Mouse (Mus musculus) lung, postnatal 0 days (tissue): ENCODE results near the gene Cstad. TPM values are rescaled to one million over a fixed set of nuclear protein-coding genes. Genes with fewer than 3 reads are reported as not detected.

Source experiments
- ATAC-seq: fragments of 200-750 bp; cut with Nextera tagmentation; 2 replicates; pipeline ENCODE4 v1.8.0; 2017; ENCODE audit warnings: moderate library complexity
- DNase-seq: peaks from one replicate; pipeline ENCODE4 v3.0.0-alpha.2; 2016; ENCODE audit warnings: low spot score
- H3K27ac ChIP-seq: fragments of 300-500 bp; sonication (generic); 2 replicates; pipeline ENCODE4 v1.5.1; 2014; ENCODE audit warnings: antibody characterized with exemption, mild to moderate bottlenecking, low read length, mixed read lengths
- H3K27me3 ChIP-seq: fragments of 300-500 bp; sonication (generic); replicated peaks from 2 replicates; pipeline ENCODE4 v1.6.1; 2014; ENCODE audit warnings: low read length, mixed read lengths; ENCODE audit not compliant: insufficient read depth
- H3K36me3 ChIP-seq: fragments of 300-500 bp; sonication (generic); 2 replicates; pipeline ENCODE4 v1.6.1; 2014; ENCODE audit warnings: low read length, mixed read lengths; ENCODE audit not compliant: insufficient read depth
- H3K4me1 ChIP-seq: fragments of 300-500 bp; sonication (generic); 2 replicates; pipeline ENCODE4 v1.6.1; 2014; ENCODE audit warnings: antibody characterized with exemption, low read depth, low read length, mixed read lengths; ENCODE audit not compliant: insufficient read depth
- H3K4me2 ChIP-seq: fragments of 300-500 bp; sonication (generic); replicated peaks from 2 replicates; pipeline ENCODE4 v1.6.1; 2014; ENCODE audit warnings: low read depth, mild to moderate bottlenecking, low read length, moderate library complexity, mixed read lengths
- H3K4me3 ChIP-seq: fragments of 300-500 bp; sonication (generic); 2 replicates; pipeline ENCODE4 v1.5.1; 2014; ENCODE audit warnings: low read depth, low read length
- H3K9ac ChIP-seq: fragments of 300-500 bp; sonication (generic); replicated peaks from 2 replicates; pipeline ENCODE4 v1.6.1; 2014; ENCODE audit warnings: low read depth, mild to moderate bottlenecking
- H3K9me3 ChIP-seq: fragments of 300-500 bp; sonication (generic); 2 replicates; pipeline ENCODE4 v1.6.1; 2016; ENCODE audit warnings: low read length, mixed read lengths
- CTCF ChIP-seq: IDR thresholded peaks from 2 replicates; pipeline ENCODE4 v1.5.1; 2016; ENCODE audit warnings: antibody characterized with exemption, mild to moderate bottlenecking
- EP300 ChIP-seq: IDR thresholded peaks from 2 replicates; pipeline ENCODE4 v1.6.1; 2016; ENCODE audit warnings: antibody characterized with exemption, mild to moderate bottlenecking, control low read depth
- WGBS: fragments of 180-500 bp; shearing (Covaris S2); extraction: QIAGEN DNeasy Blood & Tissue Kit; methylation state at CpG from one replicate; pipeline ENCODE4 v1.1.7; 2014; 5-methylcytosine and 5-hydroxymethylcytosine counted together
- polyA plus RNA-seq: library from polyadenylated mRNA; unstranded; fragments of >200 nt; fragmentation: Nextera tagmentation; extraction: Ambion mirVana; gene quantifications from 2 replicates; pipeline ENCODE4 v1.2.1, GENCODE M21; 2015

Gene Cstad
- polyA plus RNA-seq, 1 experiment from 2014 or later = 2.3 TPM

- no peak for DNase-seq
- H3K4me3 ChIP-seq = no peak overlapping the region
Measured at GRCm38 (mm10) chr2:30555257-30555656, 39.6 kb upstream of the Cstad start.

DNA sequence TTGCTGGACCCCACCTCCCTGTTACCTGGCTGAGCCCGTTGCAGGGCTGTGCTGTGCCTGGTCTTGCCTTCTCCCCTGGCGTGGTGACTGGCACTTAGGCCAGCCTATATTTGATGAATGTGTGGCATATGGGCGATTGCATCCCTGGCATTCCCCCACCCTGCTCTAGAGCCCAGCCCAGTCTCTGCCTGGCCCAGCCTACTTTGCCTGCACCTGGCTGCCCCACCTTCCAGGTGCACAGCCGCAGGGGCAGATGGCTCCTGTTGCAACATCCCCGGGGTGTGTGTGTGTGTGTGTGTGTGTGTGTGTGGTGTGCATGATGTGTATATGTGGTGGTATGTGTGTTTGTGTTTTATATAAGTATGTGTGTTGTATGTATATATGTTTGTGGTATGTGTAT, 38.3 kb upstream of the Cstad start:
- Histone ChIP-seq H3K9me3 (no peaks in the 10 kb centered on the region), H3K9ac (no peak overlapping the region), H3K27me3 (no peaks in the 10 kb centered on the region), H3K27ac (no peak overlapping the region), H3K36me3 (no peaks in the 10 kb centered on the region), H3K4me2 (no peak overlapping the region), H3K4me1 (no peaks in the 10 kb centered on the region), H3K4me3 (no peak overlapping the region)
- 76% methylated on average over 5 of the region's 5 CpGs for WGBS
- ATAC-seq (no peak), DNase-seq (no peak)
- TF ChIP-seq EP300 = no peak
- no peak for TF ChIP-seq CTCF

More at GRCm38 (mm10) chr2:30555257-30555656, 39.6 kb upstream of the Cstad start:
- Histone ChIP-seq H3K9me3 (no peaks in the 10 kb centered on the region), H3K4me1 (no peaks in the 10 kb centered on the region), H3K27me3 (no peaks in the 10 kb centered on the region), H3K4me2 (no peak overlapping the region), H3K9ac (no peak overlapping the region), H3K36me3 (no peaks in the 10 kb centered on the region), H3K27ac (no peak overlapping the region)
- TF ChIP-seq CTCF (no peak), EP300 (no peak)
- no peak for ATAC-seq
- WGBS = 55% methylated on average over 9 of the region's 9 CpGs

DNA sequence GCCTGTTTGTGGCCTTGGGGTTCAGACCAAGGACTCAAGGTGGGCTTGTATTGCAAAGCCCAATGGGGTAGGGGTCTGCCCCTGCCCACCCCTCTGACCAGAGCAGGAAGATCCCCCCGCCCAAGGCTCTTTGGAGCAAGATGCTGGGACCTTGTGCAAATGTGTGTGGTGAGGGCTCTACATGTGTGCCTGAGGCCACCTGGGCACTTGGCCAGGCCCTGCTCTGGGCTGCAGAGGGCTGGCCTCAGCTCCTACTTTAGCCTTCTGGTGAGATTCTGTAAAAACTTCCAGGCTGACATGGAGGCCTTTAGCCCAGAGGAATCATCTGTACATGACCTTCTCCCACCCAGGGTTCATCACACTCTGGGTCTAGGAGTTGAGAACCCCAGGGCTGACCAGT, 35.3 kb upstream of the Cstad start:
- H3K9ac ChIP-seq = no peak overlapping the region
- ATAC-seq = no peak
- 90% methylated on average over 1 of the region's 1 CpGs for WGBS

DNA sequence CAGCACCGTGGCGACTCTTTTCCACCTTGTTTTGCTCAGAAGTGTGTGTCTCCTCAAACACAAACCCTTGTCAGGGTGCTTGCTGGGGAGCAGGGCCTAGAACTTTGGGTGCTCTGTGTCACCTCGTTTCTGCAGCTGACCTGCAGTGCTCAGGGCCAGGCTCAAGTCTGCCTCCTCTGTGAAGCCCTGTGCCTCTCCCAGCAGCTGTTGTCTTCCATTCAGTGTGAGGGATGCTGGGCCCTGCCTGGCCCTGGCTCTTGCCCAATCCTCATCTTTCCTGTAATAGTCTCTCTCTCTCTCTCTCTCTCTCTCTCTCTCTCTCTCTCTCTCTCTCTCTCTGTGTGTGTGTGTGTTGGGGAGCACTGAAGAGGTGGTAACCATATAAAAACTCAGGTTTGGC, 32.3 kb upstream of the Cstad start:
- 79% methylated on average over 3 of the region's 3 CpGs for WGBS

More for the DNA sequence above, 35.3 kb upstream of the Cstad start:
- Histone ChIP-seq H3K9me3 (no peaks in the 10 kb centered on the region), H3K36me3 (no peaks in the 10 kb centered on the region), H3K27ac (no peak overlapping the region), H3K4me2 (no peak overlapping the region), H3K4me1 (no peaks in the 10 kb centered on the region), H3K27me3 (no peaks in the 10 kb centered on the region), H3K4me3 (no peak overlapping the region)
- no peak for TF ChIP-seq EP300
- TF ChIP-seq CTCF = no peak
- DNase-seq = no peak

DNA sequence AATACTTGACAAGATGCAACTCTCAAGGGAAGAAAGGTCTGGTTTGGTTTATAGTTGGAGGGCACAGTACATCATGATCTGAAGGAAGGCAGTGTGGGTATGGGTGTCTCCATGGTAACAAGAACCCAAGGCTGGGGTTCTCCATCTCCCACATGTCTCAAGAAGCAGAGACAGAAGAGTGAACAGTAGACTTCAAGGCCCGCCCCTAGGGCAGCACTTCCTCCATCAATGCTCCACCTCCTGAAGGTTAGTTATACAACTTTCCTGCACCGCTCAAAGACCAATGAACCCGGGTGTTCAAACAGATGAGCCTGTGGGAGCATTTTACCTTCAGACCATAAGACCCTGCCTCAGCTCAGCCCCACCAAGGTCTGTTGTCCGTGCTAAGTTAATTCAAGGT, 23.2 kb upstream of the Cstad start:
- Histone ChIP-seq H3K27me3 (no peaks in the 10 kb centered on the region), H3K27ac (no peak overlapping the region), H3K9ac (no peak overlapping the region), H3K4me3 (no peak overlapping the region), H3K36me3 (no peaks in the 10 kb centered on the region), H3K4me2 (no peak overlapping the region), H3K4me1 (no peaks in the 10 kb centered on the region), H3K9me3 (no peaks in the 10 kb centered on the region)
- ATAC-seq = no peak
- TF ChIP-seq EP300 = no peak
- TF ChIP-seq CTCF = no peak
- no peak for DNase-seq
- WGBS = 86% methylated on average over 4 of the region's 4 CpGs

More for the DNA sequence above, 32.3 kb upstream of the Cstad start:
- Histone ChIP-seq H3K36me3 (no peaks in the 10 kb centered on the region), H3K9me3 (no peaks in the 10 kb centered on the region), H3K4me2 (no peak overlapping the region), H3K4me3 (no peak overlapping the region), H3K27me3 (no peaks in the 10 kb centered on the region), H3K4me1 (no peaks in the 10 kb centered on the region), H3K27ac (no peak overlapping the region), H3K9ac (no peak overlapping the region)
- ATAC-seq (no peak), DNase-seq (no peak)
- TF ChIP-seq EP300 (no peak), CTCF (no peak)

DNA sequence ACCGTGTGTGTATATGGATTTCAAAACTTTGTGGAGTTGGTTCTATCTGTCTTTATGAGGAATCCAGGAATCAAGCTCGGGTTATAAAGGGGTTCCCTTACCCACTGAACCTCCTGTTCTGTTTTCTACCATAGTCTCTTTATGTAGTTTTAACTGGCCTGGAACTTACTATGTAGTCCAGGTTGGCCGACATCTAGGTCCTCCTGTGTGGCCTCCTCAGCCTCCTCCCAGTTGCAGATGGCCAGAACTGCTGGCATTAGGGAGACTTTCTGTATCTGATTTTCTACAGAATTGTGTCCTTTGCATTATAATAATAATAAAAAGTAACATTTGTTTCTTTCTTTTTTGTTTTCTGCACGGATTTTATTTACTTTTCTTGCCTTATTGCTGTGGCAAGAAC, 21.3 kb upstream of the Cstad start:
- H3K4me2 ChIP-seq = no peak overlapping the region
- ATAC-seq = no peak
- no peak for DNase-seq
- H3K36me3 ChIP-seq = no peaks in the 10 kb centered on the region
- H3K27ac ChIP-seq = no peak overlapping the region
- H3K4me1 ChIP-seq = no peaks in the 10 kb centered on the region
- TF ChIP-seq CTCF = no peak
- TF ChIP-seq EP300 = no peak
- H3K9me3 ChIP-seq = no peaks in the 10 kb centered on the region
- no peak overlapping the region for H3K9ac ChIP-seq
- WGBS = 84% methylated on average over 4 of the region's 4 CpGs
- H3K27me3 ChIP-seq = no peaks in the 10 kb centered on the region
- no peak overlapping the region for H3K4me3 ChIP-seq

DNA sequence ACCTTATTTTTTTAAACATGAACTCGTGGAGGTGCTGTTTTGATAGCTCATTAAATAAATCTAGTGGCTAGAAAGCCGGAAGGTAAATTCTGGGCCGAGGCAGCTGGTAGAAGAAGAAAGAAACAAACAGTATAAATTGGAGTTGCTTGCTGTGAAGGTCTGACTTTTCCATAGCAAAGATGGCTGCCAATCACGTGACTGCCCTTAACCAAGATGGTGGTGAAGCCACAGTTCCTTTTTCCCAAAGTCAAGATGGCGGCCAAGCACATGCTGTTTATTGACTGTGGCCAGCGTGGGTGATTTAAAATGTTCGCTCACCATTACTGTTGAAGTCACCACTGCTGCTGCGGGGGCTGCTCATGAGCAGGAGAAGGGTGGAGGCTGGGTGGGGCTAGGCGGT, 17.8 kb upstream of the Cstad start:
- Histone ChIP-seq H3K27ac (no peak overlapping the region), H3K4me3 (no peak overlapping the region), H3K9me3 (no peaks in the 10 kb centered on the region; the same call in 1 of the 2 replicates), H3K9ac (no peak overlapping the region), H3K27me3 (no peaks in the 10 kb centered on the region), H3K4me2 (no peak overlapping the region), H3K4me1 (no peaks in the 10 kb centered on the region), H3K36me3 (no peaks in the 10 kb centered on the region)
- ATAC-seq = no peak
- 88% methylated on average over 9 of the region's 9 CpGs for WGBS
- no peak for DNase-seq
- TF ChIP-seq CTCF (no peak), EP300 (no peak)
